In the genomic region with DNA sequence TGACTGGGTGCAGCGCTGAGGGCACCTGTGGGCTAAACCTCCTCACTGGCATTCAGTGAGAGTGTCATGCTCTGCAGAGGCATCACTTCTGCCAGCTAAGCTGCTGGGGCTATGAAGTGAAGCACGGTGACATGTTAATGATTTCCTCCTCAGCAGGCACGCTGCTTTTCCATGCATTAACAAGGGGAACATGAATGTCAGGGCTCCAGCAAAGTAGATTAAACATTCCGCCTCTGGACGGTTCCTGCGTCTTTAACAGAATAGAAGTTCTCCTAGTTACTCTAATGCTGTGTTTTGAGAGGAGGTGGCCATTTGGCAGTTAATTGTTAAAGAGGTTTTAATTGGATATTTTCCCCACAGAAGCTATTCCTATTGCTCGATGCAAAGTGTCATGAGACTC, we compare ENCODE assay signal across 13 mouse cellular contexts.
"Had no signal": no experiment of that assay in that cellular context is flagged by ENCODE, and none has a peak within 500 bp of the region (broad histone marks: within the 10 kb centered on the region; RNA-seq: fewer than 3 reads in every experiment).

No protein-coding gene starts in this region.

- ATAC-seq: inflammation-experienced regulatory T-cells, adult 6 months; intestine, postnatal 0 days; lung, postnatal 0 days; midbrain, embryonic 15.5 days had no signal

- DNase-seq: liver; liver, embryonic 13.5 days; lung, adult 18-20 months; lung, postnatal 36 days; thymus, postnatal 4 days had no signal

- H3K9ac ChIP-seq: liver, embryonic 13.5 days; midbrain, embryonic 15.5 days; neural tube, embryonic 13.5 days had no signal

- H3K4me3 ChIP-seq: left cerebral cortex, adult 2 months; liver, embryonic 13.5 days; midbrain, embryonic 10.5 days; midbrain, embryonic 15.5 days; neural tube, embryonic 13.5 days had no signal

- H3K4me1 ChIP-seq: liver, embryonic 13.5 days; midbrain, embryonic 15.5 days had no signal

- H3K27ac ChIP-seq: left cerebral cortex, adult 2 months; liver, embryonic 13.5 days; midbrain, embryonic 10.5 days; midbrain, embryonic 15.5 days; neural tube, embryonic 13.5 days; stomach, postnatal 0 days had no signal

- H3K27me3 ChIP-seq: liver, embryonic 13.5 days; midbrain, embryonic 15.5 days; neural tube, embryonic 13.5 days had no signal

- H3K9me3 ChIP-seq: liver, embryonic 13.5 days; midbrain, embryonic 10.5 days; midbrain, embryonic 15.5 days; neural tube, embryonic 13.5 days had no signal

- H3K4me2 ChIP-seq: liver, embryonic 13.5 days; midbrain, embryonic 15.5 days; neural tube, embryonic 13.5 days had no signal

- H3K36me3 ChIP-seq: liver, embryonic 13.5 days; midbrain, embryonic 10.5 days; midbrain, embryonic 15.5 days; neural tube, embryonic 13.5 days had no signal
